Mouse (Mus musculus) T-helper 2 cell (primary cell): ENCODE data around the gene D330045A20Rik.
"Not testable (repeated sequence)": the region's sequence is repeated elsewhere in the genome, so short reads cannot be mapped to it uniquely, and the experiment has no call there.

Experiments
- in situ Hi-C: fragments of 300-600 bp; cut with MboI, MseI; formaldehyde crosslinking; loops from one replicate; pipeline ENCODE4 v1.15.1; 2025; ENCODE audit warnings: high pct_unique_total_duplicates

The D330045A20Rik gene

GRCm38 (mm10) chrX:139578649-139579278 is 98.6 kb downstream of the D330045A20Rik start:
- in situ Hi-C loops = no loop called here

GRCm38 (mm10) chrX:139583616-139584015 is 103.4 kb downstream of the D330045A20Rik start:
- in situ Hi-C loops = no loop called here

GRCm38 (mm10) chrX:139586676-139587075 is 106.5 kb downstream of the D330045A20Rik start:
- in situ Hi-C loops = not testable (repeated sequence)

GRCm38 (mm10) chrX:139596404-139596803 is 116.2 kb downstream of the D330045A20Rik start:
- in situ Hi-C loops = no loop called here
